Mouse (Mus musculus) forebrain, embryonic 16.5 days (tissue): ENCODE measurements at regions not wholly inside any gene's neighbourhood (a gene's known extent, or its start where the extent isn't known, plus 50 kb on each side); places are given as distances from the start of the nearest gene placed in this dataset.

ENCODE experiments used
- ATAC-seq: fragments of 200-750 bp; cut with Nextera tagmentation; 2 replicates; pipeline ENCODE4 v1.8.0; 2017; ENCODE audit warnings: mild to moderate bottlenecking, moderate library complexity
- H3K27ac ChIP-seq: fragments of 300-500 bp; sonication (generic); 2 replicates; pipeline ENCODE4 v1.5.1; 2014; ENCODE audit warnings: low read length, control low read depth
- H3K27me3 ChIP-seq: fragments of 300-500 bp; sonication (generic); replicated peaks from 2 replicates; pipeline ENCODE4 v1.6.1; 2014; ENCODE audit warnings: low read length; ENCODE audit not compliant: control insufficient read depth, insufficient read depth
- H3K36me3 ChIP-seq: fragments of 300-500 bp; sonication (generic); 2 replicates; pipeline ENCODE4 v1.6.1; 2014; ENCODE audit not compliant: control insufficient read depth, insufficient read depth
- H3K4me1 ChIP-seq: fragments of 300-500 bp; sonication (generic); replicated peaks from 2 replicates; pipeline ENCODE4 v1.6.1; 2014; ENCODE audit warnings: low read length; ENCODE audit not compliant: control insufficient read depth, insufficient read depth
- H3K4me2 ChIP-seq: fragments of 300-500 bp; sonication (generic); 2 replicates; pipeline ENCODE4 v1.6.1; 2014; ENCODE audit warnings: mild to moderate bottlenecking, low read length, control low read depth
- H3K4me3 ChIP-seq: fragments of 300-500 bp; sonication (generic); replicated peaks from 2 replicates; pipeline ENCODE4 v1.5.1; 2014; ENCODE audit warnings: mild to moderate bottlenecking, low read length, control low read depth
- H3K9ac ChIP-seq: fragments of 300-500 bp; sonication (generic); replicated peaks from 2 replicates; pipeline ENCODE4 v1.6.1; 2014; ENCODE audit warnings: low read depth, low read length, control low read depth
- H3K9me3 ChIP-seq: fragments of 300-500 bp; sonication (generic); 2 replicates; pipeline ENCODE4 v1.6.1; 2016; ENCODE audit warnings: low read length; ENCODE audit not compliant: control insufficient read depth
- WGBS: fragments of 180-500 bp; shearing (Covaris S2); extraction: QIAGEN DNeasy Blood & Tissue Kit; methylation state at CpG from one replicate; pipeline ENCODE4 v1.1.7; 2014; 5-methylcytosine and 5-hydroxymethylcytosine counted together

DNA sequence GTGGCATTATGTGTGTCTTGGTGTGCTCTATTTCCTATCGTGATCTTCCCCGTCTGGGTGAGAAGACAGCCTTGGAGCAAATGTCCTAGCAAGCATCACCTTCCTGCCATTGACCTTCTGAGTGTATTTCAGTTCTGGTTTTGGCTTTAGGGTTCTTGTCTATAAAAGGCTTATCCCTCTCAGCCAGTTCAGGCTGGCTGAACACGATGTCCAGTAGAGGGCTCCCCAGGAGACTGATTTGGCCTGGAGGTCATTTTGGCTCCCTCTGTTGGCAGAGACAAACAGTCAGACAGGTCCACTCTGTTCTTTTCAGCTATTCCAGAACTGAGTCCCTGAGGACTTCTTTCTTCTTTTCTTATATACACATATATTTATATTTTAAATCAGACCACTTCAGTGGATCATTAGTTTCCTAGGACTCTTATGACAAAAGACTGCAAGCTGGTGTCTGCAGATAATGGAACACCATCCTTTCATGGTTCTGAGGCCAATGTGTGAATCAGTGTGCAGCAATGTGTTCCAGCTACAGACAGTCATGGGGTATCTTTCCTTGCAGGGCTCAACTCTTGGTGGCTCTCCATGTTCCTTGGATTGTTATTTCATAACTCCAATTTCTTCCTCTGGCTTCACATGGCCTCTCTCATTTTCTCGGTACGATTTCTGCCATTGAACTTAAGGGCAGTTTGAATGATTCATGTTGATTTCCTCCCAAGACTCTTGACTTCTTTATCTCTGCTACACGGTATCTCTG is 226.9 kb upstream of the Usp25 start:
- Histone ChIP-seq H3K36me3 (no peaks in the 10 kb centered on the region), H3K9ac (no peak overlapping the region), H3K4me1 (no peaks in the 10 kb centered on the region), H3K9me3 (no peaks in the 10 kb centered on the region), H3K4me3 (no peak overlapping the region), H3K27me3 (no peaks in the 10 kb centered on the region), H3K4me2 (no peak overlapping the region), H3K27ac (no peak overlapping the region)
- no peak for ATAC-seq
- WGBS = 75% methylated on average over 6 of the region's 6 CpGs

DNA sequence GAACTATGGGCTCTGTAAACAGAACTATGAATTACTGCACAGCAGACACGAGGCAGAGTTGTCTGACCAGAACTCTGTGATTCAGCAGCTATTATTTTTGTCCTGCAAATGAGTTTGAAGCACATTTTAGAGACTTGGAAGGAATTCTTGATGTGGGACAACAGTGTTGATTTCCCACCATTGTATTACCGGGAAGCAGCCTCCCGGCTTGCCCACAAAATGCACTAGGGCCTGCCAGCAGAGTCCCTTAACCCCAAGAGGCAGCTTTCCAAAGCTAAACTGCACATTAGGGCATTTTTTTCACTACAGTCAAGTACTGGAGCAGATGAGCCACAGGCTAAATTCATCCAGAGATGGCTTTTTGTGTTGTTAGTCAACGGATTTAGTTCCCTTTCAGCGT is 230.8 kb upstream of the Usp25 start:
- no peak overlapping the region for H3K4me2 ChIP-seq
- no peak overlapping the region for H3K4me3 ChIP-seq
- H3K36me3 ChIP-seq = no peaks in the 10 kb centered on the region
- no peaks in the 10 kb centered on the region for H3K9me3 ChIP-seq
- H3K27me3 ChIP-seq = no peaks in the 10 kb centered on the region
- no peak overlapping the region for H3K9ac ChIP-seq
- 62% methylated on average over 5 of the region's 5 CpGs for WGBS
- no peak for ATAC-seq
- H3K27ac ChIP-seq = no peak overlapping the region
- H3K4me1 ChIP-seq = no peaks in the 10 kb centered on the region

DNA sequence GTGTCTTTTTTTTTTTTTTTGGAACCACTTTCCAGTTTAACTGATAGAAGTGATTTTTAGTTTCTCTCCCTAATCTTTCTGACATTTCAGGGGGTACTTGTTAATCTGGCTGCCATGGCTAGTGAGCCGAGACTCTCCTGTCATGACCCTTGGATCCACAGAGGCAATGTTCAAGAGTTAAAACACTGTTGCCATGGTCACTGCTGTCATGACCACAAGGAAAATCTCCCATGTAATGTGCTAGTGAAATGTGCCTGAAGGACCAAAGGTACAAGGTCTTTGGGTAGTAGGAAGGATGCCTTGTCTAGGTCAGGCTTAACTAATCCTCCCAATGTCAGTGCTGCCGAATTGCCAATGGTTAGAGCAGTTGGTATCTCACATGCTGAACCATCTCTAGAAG is 237.7 kb upstream of the Usp25 start:
- no peak overlapping the region for H3K27ac ChIP-seq
- no peaks in the 10 kb centered on the region for H3K4me1 ChIP-seq
- H3K27me3 ChIP-seq = no peaks in the 10 kb centered on the region
- H3K9ac ChIP-seq = no peak overlapping the region
- H3K4me3 ChIP-seq = no peak overlapping the region
- H3K4me2 ChIP-seq = no peak overlapping the region
- ATAC-seq = no peak
- WGBS = 83% methylated on average over 2 of the region's 2 CpGs
- no peaks in the 10 kb centered on the region for H3K36me3 ChIP-seq
- no peaks in the 10 kb centered on the region for H3K9me3 ChIP-seq

DNA sequence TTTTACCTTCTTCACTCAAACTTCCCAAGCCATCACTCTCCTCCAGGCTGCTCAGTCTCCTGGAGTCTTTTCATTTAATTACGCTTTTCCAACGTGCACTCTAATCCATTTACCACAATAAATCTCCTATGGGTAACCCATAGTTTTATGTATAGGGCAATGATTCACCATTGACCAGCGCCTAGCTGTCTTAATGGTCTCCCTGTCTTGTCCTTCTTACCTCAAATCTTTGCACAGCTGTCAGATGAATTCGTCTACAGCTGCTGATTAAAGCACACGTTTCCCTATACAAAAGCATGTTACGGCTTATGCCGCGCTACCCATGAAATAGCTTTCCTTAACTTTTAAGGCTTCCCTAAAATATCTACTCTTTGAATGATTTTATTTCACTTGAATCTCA is 239.5 kb upstream of the Usp25 start:
- no peaks in the 10 kb centered on the region for H3K27me3 ChIP-seq
- H3K27ac ChIP-seq = no peak overlapping the region
- no peak overlapping the region for H3K9ac ChIP-seq
- no peak for ATAC-seq
- H3K4me1 ChIP-seq = no peaks in the 10 kb centered on the region
- WGBS = 78% methylated on average over 8 of the region's 8 CpGs
- H3K36me3 ChIP-seq = no peaks in the 10 kb centered on the region
- H3K4me3 ChIP-seq = no peak overlapping the region
- no peaks in the 10 kb centered on the region for H3K9me3 ChIP-seq
- no peak overlapping the region for H3K4me2 ChIP-seq

DNA sequence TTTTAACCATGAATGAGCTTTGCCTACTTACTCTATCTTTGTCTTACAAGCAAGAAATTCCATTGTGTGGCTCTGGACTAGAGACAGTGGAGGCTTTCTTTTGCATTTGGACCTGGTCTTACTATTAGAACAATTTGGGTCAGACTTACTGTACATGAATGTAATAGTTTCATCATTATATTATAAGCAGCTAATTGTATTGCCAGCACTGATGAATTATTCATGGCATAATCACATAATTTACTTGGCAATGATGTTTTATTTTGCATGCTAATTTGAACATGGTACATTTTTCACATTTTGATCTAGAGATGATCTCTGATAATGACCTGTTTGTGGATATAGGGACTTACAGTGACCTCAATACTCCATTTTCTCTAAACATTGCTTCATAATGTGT is 240.0 kb upstream of the Usp25 start:
- Histone ChIP-seq H3K4me2 (no peak overlapping the region), H3K4me1 (no peaks in the 10 kb centered on the region), H3K4me3 (no peak overlapping the region), H3K9ac (no peak overlapping the region), H3K27me3 (no peaks in the 10 kb centered on the region), H3K27ac (no peak overlapping the region), H3K9me3 (no peaks in the 10 kb centered on the region), H3K36me3 (no peaks in the 10 kb centered on the region)
- no peak for ATAC-seq

DNA sequence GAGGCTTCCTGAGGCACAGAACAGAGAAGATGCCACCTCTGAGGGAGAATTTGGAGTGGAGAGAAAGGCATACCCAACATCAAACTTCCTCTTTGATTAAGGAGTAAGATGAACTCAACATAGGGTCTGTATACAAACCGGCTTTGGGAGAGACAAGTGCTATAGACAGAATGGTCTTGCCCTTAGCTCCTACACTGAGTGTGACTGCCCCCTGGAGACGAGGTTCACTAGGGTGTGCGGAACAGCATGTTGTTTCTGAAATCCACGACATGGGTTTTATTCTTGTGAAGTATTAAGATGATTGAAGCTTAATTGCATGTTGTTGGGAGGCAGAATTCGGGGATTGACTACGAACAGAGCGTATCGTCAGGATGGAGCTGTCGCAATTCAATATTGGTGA is 244.9 kb upstream of the Usp25 start:
- no peaks in the 10 kb centered on the region for H3K27me3 ChIP-seq
- no peak for ATAC-seq
- H3K9me3 ChIP-seq = no peaks in the 10 kb centered on the region
- H3K9ac ChIP-seq = no peak overlapping the region
- H3K36me3 ChIP-seq = no peaks in the 10 kb centered on the region
- no peaks in the 10 kb centered on the region for H3K4me1 ChIP-seq
- no peak overlapping the region for H3K27ac ChIP-seq
- WGBS = 83% methylated on average over 9 of the region's 9 CpGs
- no peak overlapping the region for H3K4me2 ChIP-seq
- no peak overlapping the region for H3K4me3 ChIP-seq

DNA sequence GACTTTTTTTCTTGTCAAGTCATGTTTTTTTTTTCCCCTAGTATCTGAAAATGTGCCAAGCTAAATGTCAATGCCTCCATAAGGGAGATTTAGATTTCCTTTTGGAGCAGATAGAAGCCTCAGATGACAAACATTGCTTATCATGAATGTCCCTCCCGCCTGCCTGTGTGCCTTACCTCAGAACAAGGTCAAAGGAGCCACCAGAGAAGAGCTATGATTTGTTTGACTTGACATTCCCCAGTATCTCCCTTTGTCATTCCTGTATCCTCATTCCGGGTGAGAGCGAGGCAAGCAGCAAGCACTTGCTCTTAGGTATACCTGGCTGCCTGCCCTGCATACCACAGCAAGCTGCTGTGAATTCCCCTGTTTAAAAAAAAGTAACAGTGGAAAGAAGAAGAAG is 246.9 kb upstream of the Usp25 start:
- Histone ChIP-seq H3K9ac (no peak overlapping the region), H3K27me3 (no peaks in the 10 kb centered on the region), H3K36me3 (no peaks in the 10 kb centered on the region), H3K4me3 (no peak overlapping the region), H3K4me1 (no peaks in the 10 kb centered on the region), H3K27ac (no peak overlapping the region), H3K4me2 (no peak overlapping the region), H3K9me3 (no peaks in the 10 kb centered on the region)
- ATAC-seq = no peak
- WGBS = 79% methylated on average over 3 of the region's 3 CpGs

DNA sequence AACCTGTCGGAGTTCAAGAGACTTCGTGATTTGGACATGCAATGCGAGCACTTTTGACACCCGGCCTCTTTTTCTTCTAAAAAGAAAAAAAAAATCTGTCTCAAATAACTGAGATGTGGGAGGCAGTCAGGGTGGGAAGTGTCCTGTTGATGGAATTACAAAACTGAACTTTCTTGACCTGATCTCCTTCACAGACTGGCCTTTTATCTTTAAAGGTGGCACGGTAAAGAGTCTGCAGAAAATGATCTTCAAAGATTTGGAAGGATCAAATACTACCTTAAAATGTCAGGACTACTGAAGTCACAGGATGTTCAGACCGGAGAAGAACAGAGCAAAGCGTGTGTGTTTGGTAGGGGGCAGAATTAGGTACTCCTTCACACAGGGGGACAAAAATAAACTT is 248.0 kb upstream of the Usp25 start:
- no peak for ATAC-seq
- Histone ChIP-seq H3K4me1 (no peaks in the 10 kb centered on the region), H3K9ac (no peak overlapping the region), H3K27ac (no peak overlapping the region), H3K4me2 (no peak overlapping the region), H3K9me3 (no peaks in the 10 kb centered on the region), H3K27me3 (no peaks in the 10 kb centered on the region), H3K36me3 (no peaks in the 10 kb centered on the region), H3K4me3 (no peak overlapping the region)
- 54% methylated on average over 7 of the region's 7 CpGs for WGBS

DNA sequence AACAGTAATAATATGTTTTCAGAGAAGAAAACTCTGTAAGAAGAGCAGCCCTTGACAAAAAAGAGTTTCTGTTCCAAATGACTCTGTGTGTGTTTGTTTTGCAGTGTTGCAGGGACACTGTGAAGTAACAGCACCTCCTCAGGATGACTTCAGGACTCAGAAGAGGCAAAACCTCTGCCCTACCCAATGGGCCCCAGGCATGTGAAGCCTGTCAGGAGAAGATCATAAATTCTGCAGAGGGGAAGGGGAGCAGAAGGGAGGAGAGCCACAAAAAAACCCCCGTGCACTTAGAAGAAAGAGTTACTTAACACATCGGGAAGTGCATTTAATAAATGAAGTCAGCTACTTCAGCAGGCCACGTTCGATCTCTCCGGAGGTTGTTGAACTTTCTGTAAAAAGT is 248.5 kb upstream of the Usp25 start:
- Histone ChIP-seq H3K36me3 (no peaks in the 10 kb centered on the region), H3K4me1 (no peaks in the 10 kb centered on the region), H3K4me2 (no peak overlapping the region), H3K9ac (no peak overlapping the region), H3K27me3 (no peaks in the 10 kb centered on the region), H3K9me3 (no peaks in the 10 kb centered on the region), H3K4me3 (no peak overlapping the region), H3K27ac (no peak overlapping the region)
- 80% methylated on average over 5 of the region's 5 CpGs for WGBS
- no peak for ATAC-seq
